Mouse (Mus musculus) CH12.LX (cell line): ENCODE results near the gene Gsg1. TPM values are rescaled to one million over a fixed set of nuclear protein-coding genes. Genes with fewer than 3 reads are reported as not detected.

Experiments used
- DNase-seq: peaks from one replicate; pipeline ENCODE4 v3.0.0-alpha.2; 2013; ENCODE audit errors: extremely low read depth
- H3K27ac ChIP-seq: 2 replicates; pipeline ENCODE4 v1.5.1; 2012; ENCODE audit warnings: low read depth, mild to moderate bottlenecking, control low read depth, moderate library complexity; ENCODE audit not compliant: insufficient read depth
- H3K27me3 ChIP-seq: replicated peaks from 2 replicates; pipeline ENCODE3; 2012; ENCODE audit warnings: inconsistent platforms
- H3K36me3 ChIP-seq, 2 experiments: replicated peaks in 1 of 2; 2 replicates each; pipeline versions ENCODE3 to v1.6.1; 2012; ENCODE audit warnings: inconsistent platforms in 1 of 2, low read length in 1 of 2, mild to moderate bottlenecking in 1 of 2, mixed read lengths in 1 of 2, moderate library complexity in 1 of 2; ENCODE audit not compliant: control insufficient read depth in 1 of 2, insufficient read depth in 1 of 2
- H3K4me1 ChIP-seq, 2 experiments: 2 replicates each; pipeline ENCODE4 v1.6.1; 2012; ENCODE audit warnings: inconsistent platforms in 1 of 2, moderate library complexity in 1 of 2; ENCODE audit not compliant: insufficient read depth in 2 of 2, control insufficient read depth in 1 of 2
- H3K4me2 ChIP-seq: 2 replicates; pipeline ENCODE4 v1.6.1; 2012; ENCODE audit warnings: low read depth, mild to moderate bottlenecking, control low read depth; ENCODE audit not compliant: poor library complexity, insufficient read depth, severe bottlenecking
- H3K4me3 ChIP-seq, 3 experiments: fragments of 150-350 bp in 1 of 3; sonication (generic) in 1 of 3; replicated peaks in 1 of 3; 2 replicates each; pipeline versions ENCODE3 to v1.5.1; 2011 to 2012; ENCODE audit warnings: low read depth in 2 of 3, low read length in 2 of 3, mild to moderate bottlenecking in 2 of 3, moderate library complexity in 2 of 3, control low read depth in 1 of 3, improper control_type of control experiment in 1 of 3, inconsistent platforms in 1 of 3, mixed read lengths in 1 of 3; ENCODE audit not compliant: poor library complexity in 1 of 3
- H3K79me2 ChIP-seq: replicated peaks from 2 replicates; pipeline ENCODE4 v1.6.1; 2012; ENCODE audit warnings: mild to moderate bottlenecking, moderate library complexity; ENCODE audit not compliant: control insufficient read depth, poor library complexity, insufficient read depth, severe bottlenecking; ENCODE audit errors: extremely low read depth
- H3K9ac ChIP-seq: 2 replicates; pipeline ENCODE4 v1.6.1; 2012; ENCODE audit warnings: low read depth, mild to moderate bottlenecking, control low read depth, moderate library complexity; ENCODE audit not compliant: insufficient read depth
- H3K9me3 ChIP-seq: replicated peaks from 2 replicates; pipeline ENCODE3; 2012; ENCODE audit warnings: low read length, inconsistent platforms, mixed read lengths
- BHLHE40 ChIP-seq: IDR thresholded peaks from 2 replicates; pipeline ENCODE4 v1.6.1; 2011; ENCODE audit warnings: mild to moderate bottlenecking, low read depth, low read length, improper control_type of control experiment
- CHD1 ChIP-seq: IDR thresholded peaks from 2 replicates; pipeline ENCODE4 v1.6.1; 2012; ENCODE audit warnings: low read depth, low read length, improper control_type of control experiment, inconsistent platforms
- CHD2 ChIP-seq: IDR thresholded peaks from 2 replicates; pipeline ENCODE4 v1.6.1; 2011; ENCODE audit warnings: low read length, improper control_type of control experiment
- EP300 ChIP-seq: IDR thresholded peaks from 2 replicates; pipeline ENCODE4 v1.6.1; 2011; ENCODE audit warnings: low read length, improper control_type of control experiment
- GABPA ChIP-seq: IDR thresholded peaks from 2 replicates; pipeline ENCODE4 v1.6.1; 2012; ENCODE audit warnings: low read depth, low read length, improper control_type of control experiment, inconsistent platforms; ENCODE audit not compliant: insufficient replicate concordance
- JUND ChIP-seq: conservative IDR thresholded peaks from 2 replicates; pipeline ENCODE4 v1.6.1; 2011; ENCODE audit warnings: low read depth, low read length, improper control_type of control experiment
- KAT2A ChIP-seq: IDR thresholded peaks from 2 replicates; pipeline ENCODE4 v1.6.1; 2012; ENCODE audit warnings: low read length, improper control_type of control experiment, inconsistent platforms; ENCODE audit not compliant: insufficient replicate concordance
- MAZ ChIP-seq: IDR thresholded peaks from 2 replicates; pipeline ENCODE4 v1.6.1; 2012; ENCODE audit warnings: low read depth, mild to moderate bottlenecking, inconsistent platforms, low read length, improper control_type of control experiment, moderate library complexity
- MXI1 ChIP-seq: IDR thresholded peaks from 2 replicates; pipeline ENCODE4 v1.6.1; 2011; ENCODE audit warnings: mild to moderate bottlenecking, low read depth, low read length, improper control_type of control experiment
- MYC ChIP-seq: IDR thresholded peaks from 2 replicates; pipeline ENCODE4 v1.6.1; 2011; ENCODE audit warnings: low read depth, mild to moderate bottlenecking, improper control_type of control experiment, low read length
- NELFE ChIP-seq: IDR thresholded peaks from 2 replicates; pipeline ENCODE4 v1.6.1; 2011; ENCODE audit warnings: low read depth, low read length, improper control_type of control experiment
- NRF1 ChIP-seq: IDR thresholded peaks from 2 replicates; pipeline ENCODE4 v1.6.1; 2014; ENCODE audit warnings: low read depth, mild to moderate bottlenecking, inconsistent platforms, low read length, improper control_type of control experiment, moderate library complexity
- POLR2AphosphoS2 ChIP-seq: IDR thresholded peaks from 2 replicates; pipeline ENCODE4 v1.6.1; 2011; ENCODE audit warnings: low read depth, low read length, improper control_type of control experiment
- RCOR1 ChIP-seq: conservative IDR thresholded peaks from 2 replicates; pipeline ENCODE4 v1.6.1; 2012; ENCODE audit warnings: low read depth, mild to moderate bottlenecking, inconsistent platforms, low read length, improper control_type of control experiment
- SMC3 ChIP-seq: IDR thresholded peaks from 2 replicates; pipeline ENCODE4 v1.6.1; 2011; ENCODE audit warnings: low read depth, low read length, improper control_type of control experiment
- TBP ChIP-seq: conservative IDR thresholded peaks from 2 replicates; pipeline ENCODE4 v1.6.1; 2011; ENCODE audit warnings: low read depth, low read length, improper control_type of control experiment
- ZMIZ1 ChIP-seq: IDR thresholded peaks from 2 replicates; pipeline ENCODE4 v1.6.1; 2012; ENCODE audit warnings: low read depth, mild to moderate bottlenecking, inconsistent platforms, low read length, improper control_type of control experiment
- dilution Hi-C: fragments of 300-500 bp; cut with MboI; formaldehyde crosslinking; loops from 2 replicates; pipeline ENCODE4 v1.14.3; 2020; ENCODE audit warnings: low sequenced_read_pairs; ENCODE audit not compliant: extremely low pct_unique_long_range_greater_than_20kb, extremely low pct_ligation_motif_present
- in situ Hi-C: fragments of 300-500 bp; cut with MboI; formaldehyde crosslinking; loops from 3 replicates; pipeline ENCODE4 v1.14.3; 2019; ENCODE audit warnings: low sequenced_read_pairs, low pct_ligation_motif_present, low pct_unique_long_range_greater_than_20kb, mixed read lengths
- polyA plus RNA-seq: library from polyadenylated mRNA; unstranded; fragments of >175 nt; gene quantifications from 2 replicates; pipeline ENCODE4 v1.2.1, GENCODE M21; 2012; ENCODE audit warnings: low read depth; ENCODE audit not compliant: insufficient read length
- total RNA-seq, 2 experiments: library from RNA; depleted of rRNA; stranded (reverse); fragments of 300-350 nt in 1 of 2; fragments of >200 nt in 1 of 2; gene quantifications; 2 replicates each; pipeline ENCODE4 v1.2.3; 2012 to 2014

The Gsg1 gene
- total and polyA plus RNA-seq, 3 experiments: not detected

DNA sequence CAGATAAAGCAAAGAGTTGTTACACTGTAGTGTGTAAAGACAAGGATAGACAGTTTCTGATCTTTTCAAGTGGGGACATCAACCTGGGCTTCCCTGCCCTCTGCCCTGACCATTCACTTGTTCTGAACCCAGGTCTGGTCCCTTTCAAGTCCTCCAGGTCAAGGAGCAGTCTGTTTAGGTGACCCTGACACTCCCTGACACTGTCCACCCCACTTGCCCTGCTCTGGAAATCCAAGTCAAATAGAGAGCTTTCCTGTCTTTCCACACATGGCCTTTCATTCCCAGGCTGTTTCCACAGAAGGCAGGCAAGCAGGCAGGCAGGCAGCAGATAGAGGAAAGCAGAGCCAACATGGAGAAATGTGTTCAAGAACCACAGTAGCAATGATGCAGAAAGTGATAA is 14.2 kb upstream of the Gsg1 start:
- in situ Hi-C loops (no loop called here), dilution Hi-C loops (no loop called here)
- Histone ChIP-seq H3K27me3 (no peaks in the 10 kb centered on the region), H3K36me3 (no peaks in the 10 kb centered on the region), H3K4me3 (no peak overlapping the region), H3K9me3 (peaks cover 5% of the 10 kb centered on the region), H3K79me2 (no peaks in the 10 kb centered on the region), H3K4me2 (no peak overlapping the region), H3K4me1 (peaks cover 0 to 13% of the 10 kb centered on the region in 2 experiments; a peak in 2 of 4 replicates), H3K9ac (no peak overlapping the region), H3K27ac (no peak overlapping the region)
- no peak for DNase-seq
- TF ChIP-seq CHD2 (no peak), SMC3 (no peak), MXI1 (no peak), ZMIZ1 (no peak), EP300 (no peak), CHD1 (no peak), BHLHE40 (no peak), NRF1 (no peak), NELFE (no peak)

DNA sequence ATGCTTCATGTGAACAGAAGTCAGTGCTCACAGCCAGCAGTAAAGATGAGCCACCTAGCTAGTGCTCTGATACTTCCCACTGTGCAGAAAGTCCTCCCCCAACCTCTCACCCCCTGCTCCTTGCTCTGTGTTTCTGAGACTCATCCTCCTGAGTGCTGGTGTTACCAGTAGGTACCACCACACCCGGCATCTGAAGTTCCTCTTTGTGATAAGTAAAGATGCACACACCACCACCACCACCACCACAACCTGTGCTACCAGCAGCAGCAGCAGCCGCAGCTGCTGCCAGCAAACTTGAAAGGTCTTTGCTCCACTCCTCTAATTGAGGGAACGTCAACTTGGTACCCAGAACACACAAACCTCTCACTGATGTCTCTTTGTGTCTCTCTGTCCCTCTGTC is 13.1 kb upstream of the Gsg1 start:
- Histone ChIP-seq H3K36me3 (no peaks in the 10 kb centered on the region), H3K4me3 (no peak overlapping the region), H3K27ac (no peak overlapping the region), H3K27me3 (no peaks in the 10 kb centered on the region), H3K4me1 (peaks cover 0 to 4% of the 10 kb centered on the region in 2 experiments; a peak in 1 of 4 replicates), H3K4me2 (no peak overlapping the region), H3K9me3 (peaks cover 5% of the 10 kb centered on the region), H3K9ac (no peak overlapping the region), H3K79me2 (no peaks in the 10 kb centered on the region)
- dilution Hi-C loops: no loop called here
- DNase-seq: peak; percentile 2
- TF ChIP-seq RCOR1 (no peak), MAZ (no peak), JUND (no peak), POLR2AphosphoS2 (no peak), TBP (no peak), CHD1 (no peak), KAT2A (no peak), MYC (no peak), GABPA (no peak), MXI1 (no peak), SMC3 (no peak), NELFE (no peak)
- in situ Hi-C loops: no loop called here
